Mouse (Mus musculus) heart, adult 2 months (tissue): ENCODE measurements at regions not wholly inside any gene's neighbourhood (a gene's known extent, or its start where the extent isn't known, plus 50 kb on each side); places are given as distances from the start of the nearest gene placed in this dataset.

Experiments
- CTCF ChIP-seq: fragments of 200-600 bp; IDR thresholded peaks from 2 replicates; pipeline ENCODE4 v1.8.1; 2022; ENCODE audit warnings: antibody characterized with exemption, mild to moderate bottlenecking, moderate library complexity
- EP300 ChIP-seq: fragments of 200-500 bp; IDR thresholded peaks from 2 replicates; pipeline ENCODE4 v1.6.1; 2011; ENCODE audit warnings: low read depth, low read length, control low read depth; ENCODE audit not compliant: insufficient read depth
- POLR2A ChIP-seq: fragments of 200-500 bp; IDR thresholded peaks from 2 replicates; pipeline ENCODE4 v1.6.1; 2011; ENCODE audit warnings: mild to moderate bottlenecking, low read depth, low read length, control low read depth; ENCODE audit not compliant: insufficient read depth

DNA sequence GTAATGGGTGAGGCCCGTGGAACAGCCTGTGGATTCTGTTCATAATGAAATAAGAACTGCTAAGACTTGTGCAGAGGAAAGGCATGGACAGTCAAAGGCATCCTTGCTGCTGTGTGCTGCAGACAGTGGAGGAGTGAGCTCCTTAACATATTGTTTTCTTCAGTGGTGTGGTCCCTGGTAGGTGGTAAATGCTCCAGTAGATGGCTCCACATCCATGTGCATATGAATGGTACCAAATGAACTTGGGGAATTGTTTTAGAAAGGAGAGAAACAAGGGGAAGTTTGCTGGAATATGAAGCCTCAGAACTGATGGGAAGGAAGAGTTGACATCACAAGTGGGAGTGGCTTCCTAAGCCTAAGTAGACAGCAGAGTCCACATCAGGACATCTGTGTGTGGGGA, 108.1 kb upstream of the Nmur2 start:
- TF ChIP-seq CTCF (peak; percentile 63), POLR2A (no peak), EP300 (no peak)
